Mouse (Mus musculus) left cerebral cortex, postnatal 14 days (tissue): ENCODE data around the gene Wipf2. TPM values are rescaled to one million over a fixed set of nuclear protein-coding genes. Genes with fewer than 3 reads are reported as not detected.
"Not testable (repeated sequence)": the region's sequence is repeated elsewhere in the genome, so short reads cannot be mapped to it uniquely, and the experiment has no call there.

Source experiments
- DNase-seq, 2 experiments: peaks; one replicate each; pipeline ENCODE4 v3.0.0; 2021 to 2022; ENCODE audit warnings: low spot score in 2 of 2, mixed read lengths in 1 of 2
- intact Hi-C: fragments of 180-260 bp; cut with DNase I; formaldehyde crosslinking; loops from one replicate; pipeline ENCODE4 v1.15.1; 2025
- total RNA-seq, 2 experiments: library from RNA; stranded (reverse); gene quantifications; 2 replicates each; pipeline ENCODE4 v1.2.3; 2021

Gene Wipf2
- total RNA-seq, 2 experiments from 2014 or later: 45.5 to 45.9 TPM

DNA sequence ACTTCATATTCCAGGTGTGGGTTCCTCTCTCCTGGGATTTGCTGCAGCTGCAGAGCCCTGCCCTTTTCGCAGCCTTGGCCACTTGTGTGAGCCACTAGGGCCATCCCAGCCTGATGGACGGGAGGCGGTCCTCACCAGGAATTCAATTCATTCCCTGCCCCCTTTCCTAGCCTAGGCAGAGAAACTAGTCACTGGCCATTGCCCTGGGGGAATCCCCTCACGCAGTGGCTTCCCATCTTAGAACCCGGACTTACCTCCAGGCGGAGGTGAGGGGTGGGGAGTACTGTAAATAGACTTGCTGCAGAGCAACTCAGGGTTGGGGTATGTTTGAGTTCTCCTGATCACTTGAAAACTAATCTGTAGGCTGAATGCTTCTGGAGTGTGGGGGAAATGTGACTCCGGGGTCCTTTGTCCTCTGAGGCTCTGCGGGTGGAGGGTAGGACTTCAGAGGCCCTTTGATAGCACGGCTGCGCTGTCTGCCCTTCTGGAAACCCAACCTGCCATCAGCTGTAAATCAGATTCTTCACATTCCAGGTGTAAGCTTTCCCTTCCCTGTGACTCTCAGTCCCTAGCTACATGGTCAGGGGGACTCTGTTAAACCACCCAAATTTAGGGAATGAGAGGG, 39.3 kb downstream of the Wipf2 start:
- DNase-seq: no peak
- intact Hi-C loops: no loop called here

DNA sequence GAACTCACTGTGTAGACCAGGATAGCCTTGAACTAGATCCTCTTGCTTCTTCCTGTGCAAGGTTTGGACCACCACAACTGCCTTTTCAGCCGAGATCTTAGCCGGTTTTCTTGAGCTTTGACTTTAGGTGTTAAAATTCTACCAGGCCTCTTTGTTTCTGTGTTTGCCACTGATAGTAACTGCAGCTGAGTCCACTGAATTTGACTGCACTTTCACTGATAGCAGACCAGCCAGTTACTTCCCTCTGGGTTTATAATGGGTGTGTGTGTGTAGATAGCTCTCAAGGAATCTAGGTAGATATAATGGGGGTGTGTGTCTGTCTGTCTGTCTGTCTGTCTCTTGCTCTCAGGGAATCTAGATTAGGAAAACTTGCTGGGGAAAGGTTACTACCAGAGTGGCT, 41.1 kb downstream of the Wipf2 start:
- intact Hi-C loops: no loop called here
- no peak for DNase-seq

DNA sequence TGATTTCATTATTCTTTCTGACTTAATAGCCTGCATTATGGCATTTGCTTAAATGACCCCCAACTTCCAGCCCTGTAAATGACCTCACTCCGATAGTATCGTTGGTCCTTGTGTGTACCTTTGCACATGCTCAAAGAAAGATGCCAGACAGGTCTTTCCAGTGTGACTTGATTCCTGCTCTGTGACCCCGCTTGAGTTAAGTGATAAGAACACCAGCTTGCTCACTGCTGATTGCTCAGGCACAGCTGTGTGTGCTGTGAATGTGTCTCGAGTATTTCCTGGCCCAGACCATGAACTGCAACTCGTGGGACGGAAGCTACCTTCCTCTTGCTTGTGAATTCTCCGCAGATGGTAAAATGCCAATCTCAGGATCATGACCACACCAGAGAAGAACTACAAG, 41.6 kb downstream of the Wipf2 start:
- DNase-seq: no peak
- intact Hi-C loops: loop anchor here (5.0 kb wide), 1 partner anchor 203 kb away; the partner anchor contains the start of gene Csf3

DNA sequence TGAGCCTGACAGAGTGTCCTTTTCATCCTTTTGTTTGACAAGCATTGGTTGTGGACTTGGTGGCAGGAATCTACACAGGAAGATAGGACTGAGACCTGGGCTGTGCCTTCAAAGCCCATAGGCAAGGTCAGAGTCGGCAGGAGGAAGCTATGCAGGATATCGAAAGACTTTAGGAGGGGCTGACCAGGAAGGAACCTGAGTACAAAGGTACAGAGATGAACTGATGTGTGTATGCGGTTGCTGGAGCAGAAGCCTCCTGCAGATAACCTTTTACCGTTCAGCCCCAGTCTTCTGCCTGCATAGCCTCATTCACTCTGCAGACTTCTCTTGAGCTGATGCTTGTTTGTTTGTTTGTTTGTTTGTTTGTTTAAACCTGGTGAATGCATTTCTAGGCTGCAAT, 42.1 kb downstream of the Wipf2 start:
- intact Hi-C loops: loop anchor here (5.0 kb wide), 1 partner anchor 203 kb away; the partner anchor contains the start of gene Csf3
- no peak for DNase-seq

DNA sequence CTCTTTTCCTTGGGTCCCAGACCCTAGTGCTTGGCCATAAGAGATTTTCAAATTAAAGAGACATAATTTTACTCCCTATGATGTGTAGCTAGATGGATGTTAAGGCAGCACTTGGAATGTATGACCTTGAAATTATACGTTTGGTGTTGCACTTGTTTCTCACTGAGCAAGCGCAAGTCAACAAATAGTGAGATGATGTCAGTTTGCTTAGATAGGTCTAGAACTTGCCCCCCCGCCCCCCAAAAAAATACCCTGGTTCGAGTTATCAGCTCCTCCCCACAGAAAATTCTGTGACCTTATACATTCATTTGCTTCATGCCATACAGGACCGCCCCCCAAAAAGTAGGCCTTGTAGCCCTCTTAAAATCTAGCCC, 43.6 kb downstream of the Wipf2 start:
- intact Hi-C loops: loop anchor here (5.0 kb wide), 1 partner anchor 205 kb away; the partner anchor contains the start of gene Csf3
- DNase-seq: no peak

DNA sequence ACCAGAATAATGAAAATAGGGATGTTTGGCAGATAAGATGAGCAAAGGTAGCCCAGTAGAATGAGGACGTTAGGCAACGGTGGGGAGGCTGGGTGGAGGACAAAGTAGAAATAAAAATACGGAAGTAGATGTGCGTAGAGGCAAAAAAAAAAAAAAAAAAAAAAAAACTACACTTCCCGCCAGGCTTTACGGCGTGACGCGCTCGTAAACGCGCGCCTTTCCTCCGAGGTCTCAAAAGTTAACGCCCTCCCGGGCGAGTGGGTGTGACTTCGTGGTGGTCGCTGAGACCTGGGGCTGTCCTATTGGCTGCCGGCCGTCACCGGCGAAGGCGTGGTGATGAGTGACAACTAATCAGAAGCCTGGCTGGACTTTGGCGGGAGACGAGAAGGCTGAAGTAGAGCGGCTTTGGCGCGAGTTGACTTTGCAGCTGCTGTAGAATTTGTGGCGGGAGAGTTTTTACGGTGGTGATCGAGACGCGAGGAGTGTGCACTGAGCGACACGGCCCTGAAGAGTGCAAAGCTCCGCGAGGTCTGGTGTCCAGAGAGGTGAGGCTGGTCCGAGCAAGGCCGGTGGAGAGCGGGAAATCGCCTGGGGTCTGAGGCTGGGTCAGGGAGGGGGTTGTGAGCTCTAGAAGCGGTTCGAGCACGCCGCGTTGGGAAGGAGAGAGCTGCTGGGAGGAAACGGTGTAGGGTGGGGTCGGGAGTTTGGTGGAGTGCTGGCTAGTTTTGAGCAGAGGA, 44.2 kb downstream of the Wipf2 start, which contains the start of gene Cdc6:
TSS of gene Cdc6 (plus strand) at position 365 of the 737 bp plus-strand sequence.
- intact Hi-C loops: loop anchor here (2.0 to 5.0 kb wide), 2 partner anchors 49 to 205 kb away; partner anchors contain the start of gene Csf3

DNA sequence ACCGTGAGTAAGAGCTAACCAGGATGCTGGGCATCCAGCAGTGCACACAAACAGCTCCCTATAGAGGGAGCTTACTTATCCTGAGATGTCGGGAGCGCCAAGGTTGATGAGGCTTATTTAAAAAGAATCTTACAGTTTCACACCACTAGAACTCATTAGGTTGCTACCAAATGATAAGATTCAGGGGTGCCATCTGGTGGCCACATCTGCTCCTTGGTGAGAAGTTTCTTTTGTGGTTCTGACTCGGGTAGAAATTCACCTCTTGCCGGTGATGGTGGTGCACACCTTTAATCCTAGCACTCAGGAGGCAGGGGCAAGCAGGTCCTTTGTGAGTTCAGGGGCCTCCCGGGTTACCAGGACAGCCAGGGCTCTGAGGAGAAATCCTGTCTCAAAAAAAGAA, 46.2 kb downstream of the Wipf2 start:
- intact Hi-C loops: loop anchor here (2.0 to 5.0 kb wide), 2 partner anchors 51 to 207 kb away; partner anchors contain the start of gene Csf3
- DNase-seq: peak; percentile 75 to 83

More for the DNA sequence above, 44.2 kb downstream of the Wipf2 start, which contains the start of gene Cdc6:
- DNase-seq: peak; percentile 94 to 97

DNA sequence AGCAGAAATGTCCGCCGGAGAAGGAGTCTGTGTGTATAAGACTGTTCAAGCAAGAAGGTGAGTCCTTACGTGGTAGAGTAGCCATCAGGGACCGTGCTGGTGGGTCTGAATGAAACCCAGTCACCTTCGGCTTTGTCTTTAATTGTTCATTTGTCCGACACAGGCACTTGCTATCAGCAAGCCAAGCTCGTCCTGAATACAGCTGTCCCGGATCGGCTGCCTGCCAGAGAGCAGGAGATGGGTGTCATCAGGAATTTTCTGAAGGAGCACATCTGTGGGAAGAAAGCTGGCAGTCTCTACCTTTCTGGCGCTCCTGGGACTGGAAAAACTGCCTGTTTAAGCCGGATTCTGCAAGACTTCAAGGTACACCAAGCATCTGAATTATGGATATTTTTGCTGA, 47.0 kb downstream of the Wipf2 start:
- DNase-seq: no peak
- intact Hi-C loops: no loop called here

DNA sequence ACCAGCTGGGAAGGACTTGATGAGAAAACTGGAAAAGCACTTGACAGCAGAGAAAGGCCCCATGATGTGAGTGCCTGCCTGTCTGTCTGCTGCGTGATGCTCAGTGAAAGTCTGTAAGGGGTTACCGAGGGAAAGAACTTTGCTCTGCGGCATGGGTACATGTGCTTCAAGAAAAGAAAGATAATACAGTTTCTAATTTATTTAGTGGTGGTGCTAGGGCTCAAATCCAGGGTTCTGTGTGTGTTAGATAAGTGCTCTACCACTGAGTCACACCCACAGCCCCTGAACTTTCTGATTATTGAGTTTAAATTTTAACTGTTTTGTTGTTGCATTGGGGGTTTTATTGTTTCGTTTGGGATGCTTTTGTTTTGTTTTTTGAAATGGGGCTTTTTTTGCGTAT, 48.1 kb downstream of the Wipf2 start:
- intact Hi-C loops: no loop called here
- DNase-seq: no peak

DNA sequence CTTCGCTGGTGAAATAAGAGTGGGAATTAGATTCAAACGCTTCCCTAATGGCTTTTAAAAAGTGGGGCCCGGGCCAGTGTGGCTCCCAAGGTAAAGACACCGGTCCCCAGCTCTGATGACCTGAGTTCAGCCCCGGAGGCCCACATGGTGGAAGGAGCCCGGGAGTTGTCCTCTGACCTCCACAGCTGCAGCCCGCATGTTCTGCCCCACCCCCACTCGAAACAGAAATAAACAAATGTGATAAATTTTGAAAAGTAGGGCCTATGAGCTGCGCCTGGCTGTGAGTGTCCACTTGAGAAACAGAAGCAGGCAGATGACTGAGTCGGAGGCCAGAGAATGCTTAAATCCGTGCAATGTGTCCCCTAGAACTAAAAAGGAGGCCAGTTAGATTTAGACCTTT, 50.8 kb downstream of the Wipf2 start:
- DNase-seq: no peak
- intact Hi-C loops: no loop called here

DNA sequence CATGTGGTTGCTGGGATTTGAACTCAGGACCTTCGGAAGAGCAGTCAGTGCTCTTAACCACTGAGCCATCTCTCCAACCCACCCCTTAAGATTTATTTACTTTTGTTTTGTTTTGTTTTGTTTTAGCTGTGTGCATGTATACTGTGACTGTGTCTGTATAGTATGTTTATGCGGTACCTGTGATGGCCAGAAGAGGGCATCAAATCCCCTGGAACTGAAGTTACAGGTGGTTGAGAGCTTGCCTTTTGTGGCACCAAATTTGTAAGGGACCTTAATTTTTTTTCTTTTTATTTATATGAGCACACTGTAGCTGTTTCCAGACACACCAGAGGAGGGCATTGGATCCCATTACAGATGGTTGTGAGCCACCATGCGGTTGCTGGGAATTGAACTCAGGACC, 52.9 kb downstream of the Wipf2 start:
- DNase-seq, intact Hi-C loops: not testable (repeated sequence)

DNA sequence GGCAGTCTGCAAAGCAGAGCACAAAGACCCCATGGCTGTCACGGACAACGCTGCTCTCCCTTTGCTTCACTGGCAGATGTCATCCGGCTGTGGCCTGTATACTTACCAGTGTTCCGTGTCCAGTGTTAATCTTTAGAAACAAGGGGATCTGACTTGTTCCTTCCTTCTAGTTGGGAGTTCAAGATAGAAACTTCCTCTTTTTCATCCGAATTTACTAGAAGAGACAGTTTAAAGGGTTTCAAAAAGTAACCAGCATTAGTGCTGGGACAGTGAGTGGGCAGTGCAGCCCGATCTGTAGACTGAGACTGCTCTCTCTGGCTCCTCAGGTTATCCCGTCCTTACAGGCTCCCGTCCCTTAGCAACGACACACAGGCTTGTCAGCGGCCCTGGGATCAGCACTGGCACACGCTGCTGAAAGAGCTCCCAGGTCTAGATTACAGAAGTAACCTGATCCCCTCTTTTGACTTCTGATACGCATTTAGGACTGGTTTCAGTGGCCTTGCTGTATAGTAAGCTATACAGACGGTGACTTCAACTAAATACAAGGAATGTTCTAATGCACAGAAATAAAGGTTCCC, 54.1 kb downstream of the Wipf2 start:
- intact Hi-C loops: no loop called here

DNA sequence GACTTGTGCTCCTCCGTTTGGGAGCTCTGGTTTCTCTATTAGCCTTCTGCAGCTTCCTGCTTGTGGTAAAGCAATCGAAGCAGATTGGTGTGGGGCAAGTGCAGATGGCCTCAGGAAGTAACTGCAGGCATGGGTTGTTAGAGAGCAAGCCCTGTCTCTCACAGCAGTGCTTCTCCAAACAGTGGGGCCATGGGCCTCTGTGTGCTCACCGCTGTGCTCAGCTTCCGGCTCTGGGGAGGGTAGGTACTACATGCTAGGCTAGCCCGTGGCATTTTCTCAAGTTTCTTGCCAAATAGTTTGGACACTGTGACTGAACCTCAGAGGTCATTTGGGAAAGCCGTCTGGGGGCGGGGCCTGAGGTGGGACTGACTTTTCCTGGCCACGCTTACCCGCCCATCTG, 54.8 kb downstream of the Wipf2 start:
- no peak for DNase-seq
- intact Hi-C loops: no loop called here

More for the DNA sequence above, 54.1 kb downstream of the Wipf2 start:
- DNase-seq: no peak

DNA sequence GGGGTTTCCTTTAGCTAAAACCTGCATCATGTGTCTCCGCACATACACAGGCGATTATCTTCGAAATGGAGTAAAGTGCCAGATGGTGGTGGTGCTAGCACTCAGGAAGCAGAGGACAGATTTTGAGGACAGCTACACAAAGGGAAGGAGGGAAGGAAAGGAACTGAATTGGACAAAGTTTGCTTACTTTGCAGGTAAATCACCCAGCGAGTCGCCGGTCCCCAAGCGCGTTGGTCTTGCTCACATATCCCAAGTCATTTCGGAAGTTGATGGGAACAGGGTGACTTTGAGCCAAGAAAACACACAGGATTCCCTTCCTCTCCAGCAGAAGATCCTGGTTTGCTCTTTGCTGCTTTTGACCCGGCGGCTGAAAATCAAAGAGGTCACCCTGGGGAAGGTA, 55.6 kb downstream of the Wipf2 start:
- no peak for DNase-seq
- intact Hi-C loops: no loop called here

DNA sequence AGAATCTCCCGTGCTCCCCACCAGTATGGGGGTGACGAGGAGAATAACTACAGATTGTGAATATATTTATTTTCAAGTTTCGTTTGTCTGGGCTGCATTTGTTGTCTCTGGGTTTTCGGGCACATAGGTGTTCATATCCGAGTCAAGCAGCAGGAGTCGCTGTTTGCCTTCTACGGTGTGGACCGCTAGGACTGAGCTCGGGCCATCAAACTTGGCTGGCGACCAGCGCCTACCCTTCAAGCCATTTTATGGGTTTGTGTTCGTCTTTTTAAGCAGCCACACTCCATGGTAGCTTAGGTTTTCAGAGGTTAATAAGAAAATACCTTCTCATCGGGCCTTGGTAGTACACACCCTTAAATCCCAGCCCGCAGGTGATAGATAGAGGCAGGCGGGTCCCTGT, 58.4 kb downstream of the Wipf2 start:
- DNase-seq: not testable (repeated sequence)
- intact Hi-C loops: loop anchor here (2.0 to 5.0 kb wide), 2 partner anchors 117 to 225 kb away; no protein-coding TSS in a partner anchor

DNA sequence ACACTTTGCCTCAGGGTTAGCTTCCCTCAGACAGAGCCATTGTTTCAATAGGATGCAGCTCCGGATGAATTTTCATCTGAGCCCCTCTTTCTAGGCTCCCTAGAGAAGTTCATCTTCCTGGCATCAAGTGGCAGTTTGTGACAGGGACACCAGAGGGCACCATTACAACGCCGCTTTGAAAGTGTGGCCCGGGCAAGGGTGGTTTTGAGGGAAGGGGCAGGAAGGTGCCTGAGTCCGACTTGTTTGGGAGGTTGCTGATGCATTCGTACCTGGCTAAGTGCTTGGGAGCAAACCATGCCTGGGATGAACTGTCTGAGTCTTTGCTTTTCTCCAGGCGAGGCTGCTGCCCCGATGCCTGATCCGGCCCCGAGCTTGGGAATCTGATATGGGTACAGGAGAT, 58.9 kb downstream of the Wipf2 start:
- intact Hi-C loops: loop anchor here (5.0 kb wide), 1 partner anchor 225 kb away; no protein-coding TSS in a partner anchor
- DNase-seq: peak in 1 of 2 experiments; percentile 70

DNA sequence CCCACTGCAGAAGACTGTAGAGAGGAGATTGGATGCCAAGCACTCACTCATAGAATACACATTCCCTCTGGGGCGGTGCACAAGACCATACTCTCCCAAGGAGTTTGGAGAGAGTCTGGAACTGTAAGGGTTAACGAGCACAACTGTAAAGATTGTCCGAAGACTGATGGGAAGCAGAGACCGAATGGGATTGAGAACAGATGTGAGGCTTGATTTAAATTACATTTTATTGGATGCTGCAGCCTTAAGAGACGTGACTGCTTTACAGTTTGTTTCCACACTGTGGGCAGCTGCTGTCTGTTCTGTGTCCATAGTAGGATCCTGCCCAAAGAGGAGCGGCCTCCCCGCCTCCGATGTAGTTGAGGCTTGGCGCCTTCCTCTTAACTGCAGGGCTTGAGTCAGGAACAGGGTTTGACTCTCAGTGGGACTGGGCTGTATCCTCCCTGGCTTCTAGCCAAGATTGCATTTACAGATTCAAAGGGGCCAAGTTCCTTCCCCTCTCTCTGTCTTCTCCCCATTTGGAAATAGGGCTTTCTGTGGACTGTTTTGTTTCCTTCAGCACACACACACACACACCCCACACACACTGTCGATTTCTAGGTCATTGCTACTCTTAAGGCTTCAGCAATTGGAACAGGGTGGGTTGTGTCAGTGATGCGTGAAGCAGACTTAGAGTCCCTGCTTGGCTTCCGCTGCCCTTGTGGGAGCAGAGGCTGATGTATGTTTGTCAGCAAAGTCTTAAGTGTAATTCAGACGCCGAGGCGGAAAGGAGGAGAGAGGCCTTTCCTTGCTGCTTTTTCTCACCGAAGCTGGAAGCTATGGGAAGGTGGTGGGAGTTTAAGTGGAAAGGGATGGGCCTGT, 59.6 kb downstream of the Wipf2 start:
- not testable (repeated sequence) for DNase-seq
- intact Hi-C loops: loop anchor here (5.0 kb wide), 1 partner anchor 224 kb away; no protein-coding TSS in a partner anchor

DNA sequence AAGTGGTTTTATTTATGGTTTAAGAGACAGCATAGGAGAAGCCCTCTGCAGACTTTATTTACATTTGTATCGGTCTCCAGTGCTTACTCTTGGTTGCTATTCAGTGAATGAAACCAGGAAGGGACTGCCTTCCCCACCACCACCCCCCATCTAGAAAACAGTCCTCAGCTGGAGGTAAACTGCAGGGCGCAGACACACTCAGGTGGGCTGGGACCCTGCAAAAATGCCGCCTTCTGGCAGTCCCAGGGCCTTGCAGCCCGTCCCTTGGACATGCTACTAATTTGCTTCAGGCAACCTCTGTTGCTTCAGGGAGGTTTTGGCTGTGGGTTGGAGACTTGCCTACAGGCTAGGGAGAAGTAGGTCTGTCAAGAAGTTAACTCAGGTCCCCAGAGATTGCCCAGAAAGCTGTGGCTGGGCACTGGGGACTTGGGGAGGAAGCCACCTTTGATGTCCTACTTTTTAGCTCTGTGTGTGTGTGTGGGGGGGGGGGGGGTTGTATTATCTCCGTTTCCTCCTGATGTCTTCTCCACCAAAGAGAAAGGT, 61.3 kb downstream of the Wipf2 start:
- DNase-seq: no peak
- intact Hi-C loops: loop anchor here (2.0 to 5.0 kb wide), 2 partner anchors 46 to 223 kb away; no protein-coding TSS in a partner anchor

DNA sequence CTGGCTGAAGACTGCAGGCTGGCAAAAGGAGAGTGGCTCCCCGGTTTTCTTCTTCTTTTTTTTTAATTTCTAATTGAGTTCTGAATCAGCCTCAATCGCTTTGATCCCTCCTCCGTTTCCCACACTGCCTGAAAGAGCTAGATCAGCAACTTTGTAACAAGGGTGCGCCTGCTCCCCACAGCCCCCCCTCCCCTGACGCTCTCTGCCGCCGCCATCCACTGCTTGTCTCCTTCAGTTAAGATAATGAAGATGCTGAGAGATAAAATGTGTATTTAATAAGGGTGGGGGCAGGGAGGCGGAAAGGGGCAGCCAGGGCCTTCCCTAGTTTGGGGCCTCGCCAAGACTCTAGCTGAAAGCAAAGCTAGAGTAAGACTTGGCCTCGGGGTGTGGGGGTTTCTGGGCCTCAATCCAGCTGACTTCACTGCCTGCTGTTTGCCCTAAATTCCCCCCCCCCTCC, 61.9 kb downstream of the Wipf2 start:
- peak in 1 of 2 experiments; percentile 61 for DNase-seq
- intact Hi-C loops: loop anchor here (2.0 kb wide), 1 partner anchor 46 kb away; no protein-coding TSS in a partner anchor
